ENCODE assay signal across 12 mouse cellular contexts in genomic region chr8:115496016-115496415, GRCm38 (mm10).
"Had no signal": no experiment of that assay in that cellular context is flagged by ENCODE, and none has a peak within 500 bp of the region (broad histone marks: within the 10 kb centered on the region; RNA-seq: fewer than 3 reads in every experiment).

No protein-coding gene starts in this region.

- ATAC-seq: intestine, postnatal 0 days; liver, postnatal 0 days; midbrain, embryonic 15.5 days had no signal

- DNase-seq: kidney, adult 8-10 months; kidney, postnatal 25 days; liver; liver, embryonic 13.5 days; liver, postnatal 0 days; lung, postnatal 36 days; retina, postnatal 1 day; right cerebral cortex, postnatal 4 days; spleen, adult 18-20 months; thymus, adult 2 months had no signal
